8 mouse cellular contexts compared by ENCODE assay signal in genomic region chr17:43016371-43017331, GRCm38 (mm10). TPM values are rescaled to one million over a fixed set of nuclear protein-coding genes. Genes with fewer than 3 reads are reported as not detected.
DNase-seq lines count a peak whose midpoint lies in the region; ATAC-seq and TF ChIP-seq lines count a peak whose summit lies in the region.

Tnfrsf21 (plus strand) TSS chr17:43016555.

- H3K9ac ChIP-seq in hindbrain, embryonic 11.5 days (ENCODE audit: low read depth, low read length) = peak within 1 kb of the TSS; percentile 95
- peak within 1 kb of the TSS; percentile 46 for H3K9ac ChIP-seq in lung, postnatal 0 days (replicated peaks; ENCODE audit: low read depth)

- no peaks in the 10 kb centered on the region for H3K9me3 ChIP-seq in hindbrain, embryonic 11.5 days (ENCODE audit: control insufficient read depth, low read length)
- H3K9me3 ChIP-seq in lung, postnatal 0 days (ENCODE audit: low read length) = no peaks in the 10 kb centered on the region

- TF ChIP-seq EP300 in lung, postnatal 0 days (IDR thresholded peaks at IDR 0.05) = no peak

- peak; percentile 96 for ATAC-seq in hindbrain, embryonic 11.5 days (ENCODE audit: low FRiP score)
- ATAC-seq in lung, postnatal 0 days = peak; percentile 95

- H3K27me3 ChIP-seq in hindbrain, embryonic 11.5 days (ENCODE audit: control insufficient read depth, insufficient read depth, low read length) = no peaks in the 10 kb centered on the region
- no peaks in the 10 kb centered on the region for H3K27me3 ChIP-seq in lung, postnatal 0 days (replicated peaks; ENCODE audit: insufficient read depth, low read length)

- H3K27ac ChIP-seq in hindbrain, embryonic 11.5 days (ENCODE audit: low read depth, low read length) = peak within 1 kb of the TSS; percentile 90
- peak within 1 kb of the TSS; percentile 57 for H3K27ac ChIP-seq in lung, postnatal 0 days (ENCODE audit: low read length)

- peak within 1 kb of the TSS; percentile 77 for H3K4me2 ChIP-seq in hindbrain, embryonic 11.5 days (replicated peaks; ENCODE audit: low read depth, low read length)
- peak within 1 kb of the TSS; percentile 99 for H3K4me2 ChIP-seq in lung, postnatal 0 days (replicated peaks; ENCODE audit: low read depth, low read length)

- H3K4me1 ChIP-seq in hindbrain, embryonic 11.5 days (replicated peaks; ENCODE audit: control insufficient read depth, insufficient read depth, low read length) = no peaks in the 10 kb centered on the region
- no peaks in the 10 kb centered on the region for H3K4me1 ChIP-seq in lung, postnatal 0 days (ENCODE audit: insufficient read depth, low read depth, low read length)

- peak; percentile 96 for DNase-seq in R1 (ENCODE audit: low read depth, low spot score)
- DNase-seq in cerebellum, postnatal 14 days = peak; percentile 95
- peak; percentile 92 to 95 for DNase-seq in frontal cortex, postnatal 10 days (ENCODE audit: low spot score in 2 of 2)
- peak; percentile 94 for DNase-seq in hindbrain, embryonic 11.5 days (ENCODE audit: low spot score)
- peak; percentile 94 to 96 for DNase-seq in layer of hippocampus, postnatal 10 days (ENCODE audit: low spot score in 2 of 2)
- peak; percentile 96 for DNase-seq in lung, postnatal 0 days (ENCODE audit: low spot score)
- DNase-seq in ovary, postnatal 10 days (ENCODE audit: low spot score) = peak; percentile 74
- peak; percentile 83 for DNase-seq in thymus, postnatal 0 days (ENCODE audit: low spot score)

- no peaks in the 10 kb centered on the region for H3K36me3 ChIP-seq in hindbrain, embryonic 11.5 days (ENCODE audit: control insufficient read depth, insufficient read depth, low read length)
- H3K36me3 ChIP-seq in lung, postnatal 0 days (ENCODE audit: insufficient read depth, low read length) = no peaks in the 10 kb centered on the region

- WGBS in hindbrain, embryonic 11.5 days = under 1% methylated on average over 70 of the region's 80 CpGs
- 1% methylated on average over 73 of the region's 80 CpGs for WGBS in lung, postnatal 0 days

- H3K4me3 ChIP-seq in hindbrain, embryonic 11.5 days (ENCODE audit: low read depth, low read length) = peak within 1 kb of the TSS; percentile 87
- H3K4me3 ChIP-seq in lung, postnatal 0 days (ENCODE audit: low read depth, low read length) = peak within 1 kb of the TSS; percentile 72

- peak; percentile 89 for TF ChIP-seq CTCF in lung, postnatal 0 days (IDR thresholded peaks at IDR 0.05)

RNA-seq across cellular contexts. Expression of gene Tnfrsf21, which starts in this region (rescaled TPM):
- polyA plus RNA-seq in hindbrain, embryonic 11.5 days (2014; fragmentation: Nextera tagmentation; extraction: Ambion mirVana) = 29.5 and 32.4 TPM in 2 replicates
- total RNA-seq in layer of hippocampus, postnatal 10 days (2021) = 10 to 100 TPM; 97.8 to 98.5 TPM
- polyA plus RNA-seq in lung, postnatal 0 days (2015; fragmentation: Nextera tagmentation; extraction: Ambion mirVana) = 27.6 and 40.2 TPM in 2 replicates
- 8.9 and 10.5 TPM in 2 replicates for polyA plus RNA-seq in thymus, postnatal 0 days (2015; fragmentation: Nextera tagmentation; extraction: Ambion mirVana)

Comparison
In these comparisons a context has a peak if more than half of its experiments do, and no peak if none do; other contexts are left out.
1. Peak in every context shown above with its lines: DNase-seq, ATAC-seq, H3K4me3 ChIP-seq and H3K27ac ChIP-seq.